Mouse (Mus musculus) liver, postnatal 0 days (tissue): ENCODE data around the gene Gm17545.

Source experiments
- CTCF ChIP-seq: sonication (generic); IDR thresholded peaks from 2 replicates; pipeline ENCODE4 v1.5.1; 2016; ENCODE audit warnings: antibody characterized with exemption, low read depth
- EP300 ChIP-seq: IDR thresholded peaks from 2 replicates; pipeline ENCODE4 v1.6.1; 2016; ENCODE audit warnings: antibody characterized with exemption, low read depth, mild to moderate bottlenecking

DNA sequence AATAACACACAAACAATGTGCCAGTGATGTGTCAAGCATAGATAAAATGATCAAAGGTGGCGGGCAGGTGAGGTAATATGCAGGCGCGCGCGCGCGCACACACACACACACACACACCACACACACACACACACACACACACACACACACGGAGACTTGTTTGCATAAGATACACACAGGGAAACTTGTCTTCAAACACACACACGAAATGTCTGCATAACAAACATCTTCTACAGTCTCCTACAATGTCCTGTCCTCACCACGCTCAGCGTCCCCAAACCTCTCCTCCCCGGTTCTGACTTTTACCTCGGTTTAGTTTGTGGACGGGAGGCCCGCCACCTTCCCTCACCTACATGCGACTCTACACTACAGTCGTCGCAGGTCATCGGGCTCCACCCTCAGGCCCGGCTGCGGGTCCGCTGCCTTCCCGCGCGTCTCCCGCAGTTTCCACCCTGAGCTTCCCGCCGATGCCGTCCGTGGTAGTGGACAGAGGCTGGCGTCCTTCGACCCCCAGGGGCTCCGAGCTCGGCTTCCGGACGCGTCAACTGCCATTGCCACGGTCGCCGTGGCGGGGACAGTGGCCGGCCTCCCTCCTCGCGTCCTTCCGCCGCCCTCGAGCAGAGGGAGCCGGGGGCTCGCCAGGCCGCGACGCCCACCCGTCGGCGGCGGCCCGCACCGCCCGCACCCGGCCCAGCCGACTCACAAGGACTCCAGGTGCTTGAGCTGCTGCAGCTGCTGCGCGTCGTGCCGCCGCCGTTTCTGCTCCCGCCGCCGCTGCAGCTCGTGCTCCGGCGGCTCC lies 13.5 kb downstream of the Gm17545 start:
- TF ChIP-seq CTCF (no peak), EP300 (no peak)
